Mouse (Mus musculus): ENCODE results near the gene Aldob. TPM values are rescaled to one million over a fixed set of nuclear protein-coding genes. Genes with fewer than 3 reads are reported as not detected.

Aldob gene
- polyA plus RNA-seq, 1 experiment from 2014 or later = not detected

Other genes with a start within 250 kb of the Aldob start
- not detected in 2 replicates for gene Acnat2, start 141.4 kb downstream of the Aldob start, polyA plus RNA-seq (2015; fragmentation: Nextera tagmentation; extraction: Ambion mirVana)
- gene Acnat1, start 75.6 kb downstream of the Aldob start, polyA plus RNA-seq (2015; fragmentation: Nextera tagmentation; extraction: Ambion mirVana) = 0.18 TPM in 1 of 2 replicates, not detected in the other
- 0.21 TPM in 1 of 2 replicates, not detected in the other for gene Baat, start 43.0 kb downstream of the Aldob start, polyA plus RNA-seq (2015; fragmentation: Nextera tagmentation; extraction: Ambion mirVana)
- gene Mrpl50, start 28.5 kb downstream of the Aldob start, polyA plus RNA-seq (2015; fragmentation: Nextera tagmentation; extraction: Ambion mirVana) = 84.8 and 89.9 TPM in 2 replicates
- 10.7 and 11.8 TPM in 2 replicates for gene Zfp189, start 28.4 kb downstream of the Aldob start, polyA plus RNA-seq (2015; fragmentation: Nextera tagmentation; extraction: Ambion mirVana)
- 32.0 and 32.8 TPM in 2 replicates for gene Tmem246, start 48.3 kb upstream of the Aldob start, polyA plus RNA-seq (2015; fragmentation: Nextera tagmentation; extraction: Ambion mirVana)
- 48.0 and 49.9 TPM in 2 replicates for gene Rnf20, start 82.5 kb upstream of the Aldob start, polyA plus RNA-seq (2015; fragmentation: Nextera tagmentation; extraction: Ambion mirVana)
- 0.17 TPM in 1 of 2 replicates, not detected in the other for gene Ppp3r2, start 132.5 kb upstream of the Aldob start, polyA plus RNA-seq (2015; fragmentation: Nextera tagmentation; extraction: Ambion mirVana)